Mouse (Mus musculus) limb, embryonic 13.5 days (tissue): ENCODE measurements around the gene Osbpl10. TPM values are rescaled to one million over a fixed set of nuclear protein-coding genes. Genes with fewer than 3 reads are reported as not detected.

Experiments used
- ATAC-seq: fragments of 200-750 bp; cut with Nextera tagmentation; 2 replicates; pipeline ENCODE4 v1.8.0; 2017; ENCODE audit warnings: low read depth, moderate number of reproducible peaks, moderate TSS enrichment; ENCODE audit not compliant: low FRiP score
- H3K27ac ChIP-seq: fragments of 300-500 bp; sonication (generic); 2 replicates; pipeline ENCODE4 v1.5.1; 2015; ENCODE audit warnings: inconsistent platforms, mild to moderate bottlenecking, moderate library complexity
- H3K27me3 ChIP-seq: fragments of 300-500 bp; sonication (generic); 2 replicates; pipeline ENCODE4 v1.6.1; 2015; ENCODE audit warnings: mild to moderate bottlenecking, inconsistent platforms
- H3K36me3 ChIP-seq: fragments of 300-500 bp; sonication (generic); 2 replicates; pipeline ENCODE4 v1.6.1; 2015; ENCODE audit warnings: inconsistent platforms, mild to moderate bottlenecking, moderate library complexity
- H3K4me1 ChIP-seq: fragments of 300-500 bp; sonication (generic); 2 replicates; pipeline ENCODE4 v1.6.1; 2015; ENCODE audit warnings: inconsistent platforms
- H3K4me2 ChIP-seq: fragments of 300-500 bp; sonication (generic); replicated peaks from 2 replicates; pipeline ENCODE4 v1.6.1; 2015; ENCODE audit warnings: inconsistent platforms, mild to moderate bottlenecking, moderate library complexity
- H3K4me3 ChIP-seq: fragments of 300-500 bp; sonication (generic); 2 replicates; pipeline ENCODE4 v1.5.1; 2015; ENCODE audit warnings: moderate library complexity, mild to moderate bottlenecking, inconsistent platforms
- H3K9ac ChIP-seq: fragments of 300-500 bp; sonication (generic); 2 replicates; pipeline ENCODE4 v1.6.1; 2015; ENCODE audit warnings: mild to moderate bottlenecking, inconsistent platforms
- H3K9me3 ChIP-seq: fragments of 300-500 bp; sonication (generic); 2 replicates; pipeline ENCODE4 v1.6.1; 2016; ENCODE audit warnings: inconsistent platforms
- WGBS: fragments of 180-500 bp; shearing (Covaris S2); methylation state at CpG from one replicate; pipeline ENCODE4 v1.1.7; 2015; 5-methylcytosine and 5-hydroxymethylcytosine counted together
- polyA plus RNA-seq: library from polyadenylated mRNA; unstranded; fragments of >200 nt; fragmentation: Nextera tagmentation; extraction: Ambion mirVana; gene quantifications from 2 replicates; pipeline ENCODE4 v1.2.1, GENCODE M21; 2015

Osbpl10 gene
- polyA plus RNA-seq, 1 experiment from 2014 or later, result 2.8 TPM

GRCm38 (mm10) chr9:115214572-115215571 lies 236.5 kb downstream of the Osbpl10 start:
- H3K9ac ChIP-seq, result no peak overlapping the region
- ATAC-seq, result peak; percentile 46; the same call in 1 of the 2 replicates

GRCm38 (mm10) chr9:115215830-115216701 lies 237.7 kb downstream of the Osbpl10 start:
- peak; percentile 53; the same call in 1 of the 2 replicates for ATAC-seq
- Histone ChIP-seq H3K9me3 (0 out of 2 replicates have a peak, but pooled peaks cover 5% of the 10 kb centered on the region), H3K4me1 (peaks cover 23% of the 10 kb centered on the region), H3K36me3 (no peaks in the 10 kb centered on the region), H3K9ac (no peak overlapping the region), H3K27me3 (no peaks in the 10 kb centered on the region), H3K4me3 (no peak overlapping the region), H3K27ac (no peak overlapping the region), H3K4me2 (peak overlapping the region; percentile 27; the same call in 1 of the 2 replicates)
- WGBS, result 26% methylated on average over 21 of the region's 21 CpGs

More at GRCm38 (mm10) chr9:115214572-115215571, 236.5 kb downstream of the Osbpl10 start:
- no peak overlapping the region for H3K4me2 ChIP-seq
- H3K9me3 ChIP-seq, result 0 out of 2 replicates have a peak, but pooled peaks cover 5% of the 10 kb centered on the region
- H3K27me3 ChIP-seq, result no peaks in the 10 kb centered on the region
- H3K27ac ChIP-seq, result 0 out of 2 replicates have a peak overlapping the region, but pooled peaks have one; percentile 44
- H3K4me1 ChIP-seq, result peaks cover 31% of the 10 kb centered on the region
- no peak overlapping the region for H3K4me3 ChIP-seq
- H3K36me3 ChIP-seq, result no peaks in the 10 kb centered on the region
- 21% methylated on average over 7 of the region's 7 CpGs for WGBS

GRCm38 (mm10) chr9:115217984-115218383 lies 239.6 kb downstream of the Osbpl10 start:
- 0 out of 2 replicates have a peak, but pooled peaks cover 5% of the 10 kb centered on the region for H3K9me3 ChIP-seq
- H3K4me3 ChIP-seq, result no peak overlapping the region
- H3K36me3 ChIP-seq, result no peaks in the 10 kb centered on the region
- 18% methylated on average over 9 of the region's 9 CpGs for WGBS
- ATAC-seq, result no peak
- H3K4me1 ChIP-seq, result peaks cover 23% of the 10 kb centered on the region
- H3K27me3 ChIP-seq, result no peaks in the 10 kb centered on the region
- no peak overlapping the region for H3K9ac ChIP-seq
- no peak overlapping the region for H3K4me2 ChIP-seq
- no peak overlapping the region for H3K27ac ChIP-seq

GRCm38 (mm10) chr9:115220466-115220865 lies 242.1 kb downstream of the Osbpl10 start:
- Histone ChIP-seq H3K9me3 (no peaks in the 10 kb centered on the region), H3K4me2 (no peak overlapping the region), H3K27ac (no peak overlapping the region), H3K4me1 (peaks cover 12% of the 10 kb centered on the region), H3K27me3 (no peaks in the 10 kb centered on the region), H3K9ac (no peak overlapping the region), H3K4me3 (no peak overlapping the region), H3K36me3 (no peaks in the 10 kb centered on the region)
- ATAC-seq, result no peak
- 76% methylated on average over 7 of the region's 7 CpGs for WGBS

- no peak overlapping the region for H3K4me3 ChIP-seq
- peaks cover 5% of the 10 kb centered on the region; the same call in 1 of the 2 replicates for H3K4me1 ChIP-seq
- no peaks in the 10 kb centered on the region for H3K9me3 ChIP-seq
- H3K27ac ChIP-seq, result no peak overlapping the region
- no peak overlapping the region for H3K4me2 ChIP-seq
- WGBS, result 92% methylated on average over 7 of the region's 7 CpGs
- ATAC-seq, result no peak
- H3K36me3 ChIP-seq, result 0 out of 2 replicates have a peak, but pooled peaks cover under 1% of the 10 kb centered on the region
- H3K9ac ChIP-seq, result no peak overlapping the region
- no peaks in the 10 kb centered on the region for H3K27me3 ChIP-seq
Measured at GRCm38 (mm10) chr9:115221265-115221664, 242.9 kb downstream of the Osbpl10 start.

GRCm38 (mm10) chr9:115224744-115225354 lies 246.5 kb downstream of the Osbpl10 start:
- ATAC-seq, result no peak
- Histone ChIP-seq H3K4me3 (no peak overlapping the region), H3K9me3 (no peaks in the 10 kb centered on the region), H3K9ac (no peak overlapping the region), H3K27ac (no peak overlapping the region), H3K27me3 (no peaks in the 10 kb centered on the region), H3K4me1 (no peaks in the 10 kb centered on the region), H3K36me3 (0 out of 2 replicates have a peak, but pooled peaks cover 6% of the 10 kb centered on the region), H3K4me2 (no peak overlapping the region)
- WGBS, result 72% methylated on average over 7 of the region's 7 CpGs

GRCm38 (mm10) chr9:115229145-115229544 lies 250.8 kb downstream of the Osbpl10 start:
- no peak overlapping the region for H3K4me2 ChIP-seq
- H3K9ac ChIP-seq, result no peak overlapping the region
- peaks cover 27% of the 10 kb centered on the region; the same call in 1 of the 2 replicates for H3K36me3 ChIP-seq
- H3K4me1 ChIP-seq, result no peaks in the 10 kb centered on the region
- H3K9me3 ChIP-seq, result no peaks in the 10 kb centered on the region
- H3K4me3 ChIP-seq, result no peak overlapping the region
- 76% methylated on average over 4 of the region's 4 CpGs for WGBS
- no peak for ATAC-seq
- no peaks in the 10 kb centered on the region for H3K27me3 ChIP-seq
- no peak overlapping the region for H3K27ac ChIP-seq

GRCm38 (mm10) chr9:115229676-115230075 lies 251.3 kb downstream of the Osbpl10 start:
- peaks cover 31% of the 10 kb centered on the region; the same call in 1 of the 2 replicates for H3K36me3 ChIP-seq
- no peak overlapping the region for H3K27ac ChIP-seq
- H3K4me1 ChIP-seq, result no peaks in the 10 kb centered on the region
- no peak overlapping the region for H3K4me2 ChIP-seq
- H3K9ac ChIP-seq, result no peak overlapping the region
- H3K27me3 ChIP-seq, result no peaks in the 10 kb centered on the region
- 80% methylated on average over 10 of the region's 10 CpGs for WGBS
- H3K4me3 ChIP-seq, result no peak overlapping the region
- H3K9me3 ChIP-seq, result no peaks in the 10 kb centered on the region
- ATAC-seq, result no peak

- Histone ChIP-seq H3K4me2 (no peak overlapping the region), H3K36me3 (peaks cover 32% of the 10 kb centered on the region; the same call in 1 of the 2 replicates), H3K4me1 (no peaks in the 10 kb centered on the region), H3K9me3 (no peaks in the 10 kb centered on the region), H3K4me3 (no peak overlapping the region), H3K27me3 (no peaks in the 10 kb centered on the region), H3K9ac (no peak overlapping the region), H3K27ac (no peak overlapping the region)
- WGBS, result 34% methylated on average over 3 of the region's 3 CpGs
- ATAC-seq, result no peak
Measured at GRCm38 (mm10) chr9:115230141-115230540, 251.8 kb downstream of the Osbpl10 start.

- H3K4me1 ChIP-seq, result no peaks in the 10 kb centered on the region
- no peak overlapping the region for H3K4me3 ChIP-seq
- H3K27ac ChIP-seq, result no peak overlapping the region
- H3K9ac ChIP-seq, result no peak overlapping the region
- no peaks in the 10 kb centered on the region for H3K27me3 ChIP-seq
- WGBS, result 96% methylated on average over 3 of the region's 3 CpGs
- ATAC-seq, result no peak
- H3K4me2 ChIP-seq, result no peak overlapping the region
- no peaks in the 10 kb centered on the region for H3K9me3 ChIP-seq
- H3K36me3 ChIP-seq, result peaks cover 30% of the 10 kb centered on the region
Measured at GRCm38 (mm10) chr9:115231476-115231875, 253.1 kb downstream of the Osbpl10 start.

GRCm38 (mm10) chr9:115233721-115234120 lies 255.4 kb downstream of the Osbpl10 start:
- Histone ChIP-seq H3K9me3 (no peaks in the 10 kb centered on the region), H3K9ac (no peak overlapping the region), H3K36me3 (peaks cover 26% of the 10 kb centered on the region), H3K4me2 (no peak overlapping the region), H3K27ac (no peak overlapping the region), H3K4me3 (no peak overlapping the region), H3K4me1 (no peaks in the 10 kb centered on the region), H3K27me3 (no peaks in the 10 kb centered on the region)
- 96% methylated on average over 5 of the region's 5 CpGs for WGBS
- no peak for ATAC-seq
